Mouse (Mus musculus): ENCODE data around the gene Rgs19. TPM values are rescaled to one million over a fixed set of nuclear protein-coding genes. Genes with fewer than 3 reads are reported as not detected.

Rgs19 gene
- polyA plus RNA-seq, 1 experiment from 2014 or later: 37.4 TPM

DNA sequence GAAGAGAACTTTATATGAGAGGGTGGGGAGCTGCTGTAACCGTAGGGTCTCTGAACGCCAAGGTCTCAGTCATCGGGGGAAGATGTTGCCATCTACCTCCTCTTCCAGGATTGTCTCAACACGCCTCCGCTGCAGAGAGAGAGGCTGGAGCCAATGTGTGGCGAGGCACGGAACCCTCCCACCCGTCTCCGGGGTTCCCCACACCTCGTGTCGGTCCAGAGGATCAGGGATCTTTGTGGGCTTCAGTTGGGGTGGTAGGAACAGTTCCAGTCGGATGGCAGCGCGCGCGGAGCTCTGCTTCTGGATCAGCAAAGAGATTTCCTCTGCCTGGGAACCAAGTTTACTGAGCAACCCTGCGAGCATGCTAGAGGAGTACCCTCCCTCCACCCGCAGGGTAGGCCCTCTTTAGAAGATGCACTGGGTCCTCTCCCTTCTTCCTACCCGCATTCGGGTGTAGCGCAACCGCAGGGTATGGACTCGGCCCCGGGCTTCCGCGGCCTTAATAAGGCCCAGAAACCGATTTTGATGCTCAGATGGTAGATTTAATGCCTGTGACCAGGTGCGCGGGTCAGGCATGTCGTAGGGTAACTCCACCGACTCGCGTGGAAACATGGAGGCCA, 3.1 kb upstream of the Rgs19 start:
- H3K27me3 ChIP-seq (replicated peaks): no peaks in the 10 kb centered on the region
- no peak overlapping the region for H3K4me2 ChIP-seq (replicated peaks)
- ATAC-seq: no peak
- peaks cover 8% of the 10 kb centered on the region for H3K4me1 ChIP-seq (replicated peaks)
- no peak overlapping the region for H3K9ac ChIP-seq
- H3K4me3 ChIP-seq (replicated peaks): no peak overlapping the region
- H3K36me3 ChIP-seq: no peaks in the 10 kb centered on the region
- H3K9me3 ChIP-seq: no peaks in the 10 kb centered on the region
- WGBS: 75% methylated on average over 33 of the region's 33 CpGs
- H3K27ac ChIP-seq: no peak overlapping the region

DNA sequence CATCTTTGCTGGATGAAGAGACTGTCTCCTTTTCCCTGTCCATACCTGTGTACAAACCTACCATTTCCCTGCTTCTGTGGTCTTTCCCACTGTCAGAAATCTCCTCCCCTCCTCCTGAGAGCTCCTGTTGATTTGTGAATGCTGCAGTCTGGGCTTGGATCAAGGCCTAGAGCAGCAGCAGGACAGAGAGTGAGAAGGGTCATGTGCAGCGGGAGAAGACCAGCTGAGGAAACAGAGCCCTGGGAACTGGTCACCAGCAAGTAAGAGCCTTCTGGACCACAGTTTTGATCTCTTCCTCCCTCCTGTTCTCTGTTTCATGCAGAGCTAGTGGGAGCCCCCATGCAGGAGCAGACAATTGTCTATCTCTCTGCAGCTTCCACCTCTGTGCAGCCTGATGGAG, 2.0 kb upstream of the Rgs19 start:
- Histone ChIP-seq H3K9ac (no peak overlapping the region), H3K27ac (no peak overlapping the region), H3K4me1 (replicated peaks) (peaks cover 8% of the 10 kb centered on the region), H3K9me3 (no peaks in the 10 kb centered on the region), H3K4me2 (replicated peaks) (no peak overlapping the region), H3K36me3 (no peaks in the 10 kb centered on the region), H3K27me3 (replicated peaks) (no peaks in the 10 kb centered on the region), H3K4me3 (replicated peaks) (no peak overlapping the region)
- no peak for ATAC-seq
- 73% methylated on average over 1 of the region's 1 CpGs for WGBS

DNA sequence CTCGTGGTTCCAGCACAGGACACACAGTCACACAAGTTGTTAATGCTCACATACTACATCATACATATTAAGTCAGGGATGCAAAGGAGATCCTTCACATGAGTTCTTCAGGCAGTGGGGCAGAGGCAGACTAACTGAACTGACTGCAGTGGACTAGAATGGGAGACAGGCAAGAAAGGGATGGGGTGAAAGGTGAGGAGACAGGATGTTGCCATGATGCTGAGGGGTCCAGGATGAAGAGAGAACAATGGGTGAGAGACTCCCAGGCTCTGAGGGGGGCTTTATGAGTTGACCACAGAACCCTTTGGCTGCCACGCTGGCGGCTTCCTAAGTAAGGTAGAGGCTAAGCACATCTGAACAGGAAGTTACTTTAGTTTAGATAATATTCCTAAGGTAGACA, 804 bp upstream of the Rgs19 start:
- H3K9me3 ChIP-seq: no peaks in the 10 kb centered on the region
- WGBS: 89% methylated on average over 3 of the region's 3 CpGs
- no peak overlapping the region for H3K27ac ChIP-seq
- no peak for ATAC-seq
- H3K27me3 ChIP-seq (replicated peaks): no peaks in the 10 kb centered on the region
- no peaks in the 10 kb centered on the region for H3K36me3 ChIP-seq
- H3K4me2 ChIP-seq (replicated peaks): peak overlapping the region; percentile 95; the same call in 1 of the 2 replicates
- peaks cover 8% of the 10 kb centered on the region for H3K4me1 ChIP-seq (replicated peaks)
- H3K9ac ChIP-seq: no peak overlapping the region; the same call in 1 of the 2 replicates
- no peak overlapping the region for H3K4me3 ChIP-seq (replicated peaks)

GRCm38 (mm10) chr2:181692304-181692703, 1.5 kb downstream of the Rgs19 start:
- no peak overlapping the region for H3K9ac ChIP-seq
- peak overlapping the region; percentile 95; the same call in 1 of the 2 replicates for H3K4me2 ChIP-seq (replicated peaks)
- peaks cover 8% of the 10 kb centered on the region for H3K4me1 ChIP-seq (replicated peaks)
- no peak for ATAC-seq
- no peaks in the 10 kb centered on the region for H3K27me3 ChIP-seq (replicated peaks)
- 0 out of 2 replicates have a peak overlapping the region, but pooled peaks have one; percentile 65 for H3K4me3 ChIP-seq (replicated peaks)
- no peaks in the 10 kb centered on the region for H3K9me3 ChIP-seq
- 94% methylated on average over 3 of the region's 3 CpGs for WGBS
- no peaks in the 10 kb centered on the region for H3K36me3 ChIP-seq
- H3K27ac ChIP-seq: no peak overlapping the region

DNA sequence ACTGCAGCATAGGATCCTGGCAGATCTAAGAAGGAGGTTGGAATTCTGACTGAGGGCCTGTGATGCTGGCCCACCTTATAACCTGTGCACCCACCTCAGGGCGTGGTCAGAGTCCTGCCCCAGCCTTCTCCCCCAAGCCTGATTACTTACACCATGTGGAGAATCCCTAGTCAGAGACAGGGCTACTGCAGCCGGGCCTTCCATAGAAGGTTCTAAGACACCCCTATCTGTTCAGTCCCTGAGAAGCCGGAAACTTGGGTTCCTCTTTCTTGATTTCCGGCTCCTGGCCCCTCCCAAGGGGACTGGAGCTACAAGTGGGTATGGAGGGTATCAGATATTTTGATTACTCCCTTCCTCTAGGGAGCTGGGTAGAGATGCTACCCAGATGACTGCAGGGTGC, 2.2 kb downstream of the Rgs19 start:
- 0 out of 2 replicates have a peak overlapping the region, but pooled peaks have one; percentile 3 for H3K4me3 ChIP-seq (replicated peaks)
- H3K27me3 ChIP-seq (replicated peaks): no peaks in the 10 kb centered on the region
- H3K4me1 ChIP-seq (replicated peaks): peaks cover 8% of the 10 kb centered on the region
- no peak overlapping the region for H3K4me2 ChIP-seq (replicated peaks)
- ATAC-seq: no peak
- H3K36me3 ChIP-seq: no peaks in the 10 kb centered on the region; the same call in 1 of the 2 replicates
- H3K9ac ChIP-seq: no peak overlapping the region
- H3K9me3 ChIP-seq: no peaks in the 10 kb centered on the region
- no peak overlapping the region for H3K27ac ChIP-seq
- 77% methylated on average over 4 of the region's 4 CpGs for WGBS

GRCm38 (mm10) chr2:181691083-181691482, 2.7 kb downstream of the Rgs19 start:
- Histone ChIP-seq H3K36me3 (no peaks in the 10 kb centered on the region; the same call in 1 of the 2 replicates), H3K27me3 (replicated peaks) (no peaks in the 10 kb centered on the region), H3K27ac (no peak overlapping the region), H3K4me2 (replicated peaks) (no peak overlapping the region), H3K4me3 (replicated peaks) (0 out of 2 replicates have a peak overlapping the region, but pooled peaks have one; percentile 3), H3K9me3 (no peaks in the 10 kb centered on the region), H3K4me1 (replicated peaks) (peaks cover 8% of the 10 kb centered on the region), H3K9ac (no peak overlapping the region)
- WGBS: 86% methylated on average over 6 of the region's 6 CpGs
- no peak for ATAC-seq

DNA sequence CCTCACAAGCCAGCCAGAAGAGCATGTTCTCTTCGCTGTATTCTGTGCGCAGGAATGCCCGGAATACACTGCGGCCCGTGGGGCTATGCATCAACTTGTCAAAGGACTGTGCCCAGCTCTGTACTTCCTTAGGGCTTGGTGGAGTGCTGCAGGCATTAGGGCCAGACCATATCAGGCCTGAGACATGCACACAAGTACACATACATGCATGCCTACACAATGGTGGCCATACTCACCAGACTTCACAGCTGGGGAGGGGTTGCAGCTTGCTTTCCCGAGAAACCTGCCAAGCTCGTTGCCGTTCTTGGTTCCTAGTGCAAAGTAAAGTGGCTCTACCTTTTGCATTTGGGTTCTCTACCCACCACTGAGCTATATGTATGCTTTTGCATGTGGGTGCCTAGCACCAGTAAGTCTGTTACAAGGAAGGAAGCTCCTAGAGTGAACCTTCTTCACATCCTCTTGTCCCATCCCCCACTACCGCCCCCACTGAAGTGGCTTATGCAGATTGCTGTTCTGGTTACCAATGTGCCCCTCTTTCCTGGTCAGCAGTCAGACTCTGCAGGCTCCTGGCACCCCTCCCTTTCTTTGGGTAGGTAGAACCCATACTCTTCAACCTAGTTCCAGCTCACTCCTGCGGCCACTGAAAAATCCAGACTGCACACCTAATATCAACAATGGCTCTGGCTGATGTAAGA, 4.2 kb downstream of the Rgs19 start:
- peaks cover 8% of the 10 kb centered on the region for H3K4me1 ChIP-seq (replicated peaks)
- no peaks in the 10 kb centered on the region; the same call in 1 of the 2 replicates for H3K36me3 ChIP-seq
- 88% methylated on average over 10 of the region's 10 CpGs for WGBS
- ATAC-seq: no peak
- H3K4me3 ChIP-seq (replicated peaks): no peak overlapping the region
- H3K27ac ChIP-seq: no peak overlapping the region
- no peak overlapping the region for H3K9ac ChIP-seq
- H3K9me3 ChIP-seq: no peaks in the 10 kb centered on the region
- no peak overlapping the region for H3K4me2 ChIP-seq (replicated peaks)
- H3K27me3 ChIP-seq (replicated peaks): no peaks in the 10 kb centered on the region

- 93% methylated on average over 8 of the region's 8 CpGs for WGBS
- H3K4me1 ChIP-seq (replicated peaks): peaks cover 2% of the 10 kb centered on the region
Observed at GRCm38 (mm10) chr2:181687586-181687985, 6.2 kb downstream of the Rgs19 start.

DNA sequence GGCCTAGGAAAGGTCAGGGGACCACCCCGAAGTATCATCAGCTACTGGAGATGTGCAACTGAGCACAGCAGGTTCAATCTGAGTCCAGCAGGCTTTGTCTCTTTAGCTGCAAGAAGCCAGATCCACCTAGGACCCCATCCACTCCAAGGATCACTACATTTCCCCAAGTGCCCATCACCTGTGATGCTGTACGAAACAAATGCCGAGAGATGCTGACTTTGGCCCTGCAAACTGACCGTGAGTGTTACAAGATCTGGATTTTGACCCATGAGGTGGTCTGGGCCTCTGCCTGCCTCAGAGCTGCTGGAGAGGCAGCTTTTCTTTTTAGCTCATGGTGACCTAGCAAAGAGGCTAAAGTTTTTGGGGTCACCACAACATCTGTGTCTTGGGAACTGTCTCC, 8.1 kb downstream of the Rgs19 start:
- H3K4me1 ChIP-seq (replicated peaks): peaks cover 4% of the 10 kb centered on the region
- H3K36me3 ChIP-seq: no peaks in the 10 kb centered on the region; the same call in 1 of the 2 replicates
- no peak overlapping the region for H3K9ac ChIP-seq
- no peak for ATAC-seq
- H3K4me2 ChIP-seq (replicated peaks): no peak overlapping the region
- H3K27me3 ChIP-seq (replicated peaks): 0 out of 2 replicates have a peak, but pooled peaks cover 3% of the 10 kb centered on the region
- WGBS: 90% methylated on average over 4 of the region's 4 CpGs
- H3K9me3 ChIP-seq: no peaks in the 10 kb centered on the region
- no peak overlapping the region for H3K4me3 ChIP-seq (replicated peaks)
- H3K27ac ChIP-seq: no peak overlapping the region

More at GRCm38 (mm10) chr2:181687586-181687985, 6.2 kb downstream of the Rgs19 start:
- Histone ChIP-seq H3K9me3 (no peaks in the 10 kb centered on the region), H3K27me3 (replicated peaks) (no peaks in the 10 kb centered on the region), H3K36me3 (no peaks in the 10 kb centered on the region; the same call in 1 of the 2 replicates), H3K9ac (no peak overlapping the region), H3K4me2 (replicated peaks) (no peak overlapping the region), H3K27ac (no peak overlapping the region), H3K4me3 (replicated peaks) (no peak overlapping the region)
- ATAC-seq: no peak

DNA sequence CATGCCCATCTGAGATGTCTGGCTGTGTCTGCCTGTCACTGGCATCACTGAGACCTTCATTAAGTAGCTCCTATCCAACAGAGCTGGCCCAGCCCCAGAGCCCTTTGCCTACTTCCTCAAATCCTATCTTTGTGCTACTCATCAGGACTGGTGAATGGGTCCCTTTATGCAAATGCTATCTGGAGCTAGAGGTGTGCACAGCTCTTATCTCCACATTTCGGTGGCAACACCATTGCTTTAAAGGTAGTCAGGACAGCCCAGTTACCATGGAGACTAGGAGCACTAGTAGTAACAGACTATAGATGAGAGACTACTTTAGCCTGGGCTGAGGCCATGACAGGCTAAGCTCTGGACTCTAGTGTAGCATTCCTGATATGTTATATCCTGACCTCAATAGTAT, 9.1 kb downstream of the Rgs19 start:
- WGBS: 73% methylated on average over 1 of the region's 1 CpGs

DNA sequence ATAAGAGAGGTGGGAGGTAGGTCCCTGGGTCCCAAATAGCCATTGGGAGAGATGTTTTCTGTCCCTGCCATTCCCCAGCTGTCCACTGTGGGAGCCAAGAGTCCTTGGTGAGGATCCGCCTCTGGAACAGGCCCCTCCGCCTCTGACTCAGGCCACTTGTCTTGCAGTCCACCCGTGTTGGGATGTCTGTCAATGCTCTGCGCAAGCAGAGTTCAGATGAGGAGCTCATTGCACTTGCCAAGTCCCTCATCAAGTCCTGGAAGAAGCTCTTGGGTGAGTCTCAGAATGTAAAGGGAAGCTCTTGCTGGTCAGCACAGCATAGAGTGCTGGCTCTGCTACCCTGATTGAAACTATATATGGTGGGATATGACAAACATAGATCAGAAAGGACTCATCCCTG, 10.4 kb downstream of the Rgs19 start:
- H3K27me3 ChIP-seq (replicated peaks): 0 out of 2 replicates have a peak, but pooled peaks cover 5% of the 10 kb centered on the region
- WGBS: 65% methylated on average over 4 of the region's 4 CpGs
- H3K27ac ChIP-seq: no peak overlapping the region
- peaks cover 9% of the 10 kb centered on the region; the same call in 1 of the 2 replicates for H3K4me1 ChIP-seq (replicated peaks)
- ATAC-seq: no peak
- H3K9ac ChIP-seq: no peak overlapping the region
- no peaks in the 10 kb centered on the region; the same call in 1 of the 2 replicates for H3K36me3 ChIP-seq
- H3K4me3 ChIP-seq (replicated peaks): no peak overlapping the region
- H3K4me2 ChIP-seq (replicated peaks): no peak overlapping the region
- no peaks in the 10 kb centered on the region for H3K9me3 ChIP-seq

More for the DNA sequence above, 9.1 kb downstream of the Rgs19 start:
- Histone ChIP-seq H3K9me3 (no peaks in the 10 kb centered on the region), H3K4me1 (replicated peaks) (peaks cover 5% of the 10 kb centered on the region; the same call in 1 of the 2 replicates), H3K36me3 (no peaks in the 10 kb centered on the region; the same call in 1 of the 2 replicates), H3K4me3 (replicated peaks) (no peak overlapping the region), H3K27ac (no peak overlapping the region), H3K4me2 (replicated peaks) (no peak overlapping the region), H3K27me3 (replicated peaks) (0 out of 2 replicates have a peak, but pooled peaks cover 5% of the 10 kb centered on the region), H3K9ac (no peak overlapping the region)
- ATAC-seq: no peak

DNA sequence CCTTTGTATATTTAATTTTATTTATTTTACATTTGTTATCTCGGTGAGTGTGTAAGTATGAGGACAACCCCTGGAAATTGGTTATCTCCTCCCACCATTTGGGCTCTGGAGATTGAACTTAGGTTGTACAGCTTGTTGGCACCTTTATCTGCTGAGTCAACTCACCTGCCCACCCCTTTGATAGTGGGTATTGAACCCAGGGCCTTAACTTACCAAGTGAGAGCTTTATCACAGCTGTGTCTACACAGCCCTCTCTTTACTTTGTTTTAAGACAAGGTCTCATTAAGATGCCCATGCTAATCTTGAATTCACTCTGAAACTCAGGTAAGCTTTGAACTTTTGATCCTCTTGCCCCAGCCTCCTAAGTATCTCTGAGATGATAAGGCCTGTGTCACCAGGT, 11.8 kb downstream of the Rgs19 start:
- no peak overlapping the region for H3K9ac ChIP-seq
- no peak overlapping the region for H3K4me3 ChIP-seq (replicated peaks)
- peaks cover 9% of the 10 kb centered on the region; the same call in 1 of the 2 replicates for H3K4me1 ChIP-seq (replicated peaks)
- peaks cover 5% of the 10 kb centered on the region; the same call in 1 of the 2 replicates for H3K27me3 ChIP-seq (replicated peaks)
- H3K9me3 ChIP-seq: no peaks in the 10 kb centered on the region
- no peak overlapping the region for H3K4me2 ChIP-seq (replicated peaks)
- no peak for ATAC-seq
- 67% methylated on average over 1 of the region's 1 CpGs for WGBS
- H3K27ac ChIP-seq: no peak overlapping the region
- H3K36me3 ChIP-seq: no peaks in the 10 kb centered on the region; the same call in 1 of the 2 replicates
